Mouse (Mus musculus) ovary, postnatal 10 days (tissue): Measurements from ENCODE around the gene Gnao1.

Experiments used
- DNase-seq: peaks from one replicate; pipeline ENCODE4 v3.0.0; 2022; ENCODE audit warnings: low spot score

Gene Gnao1

DNA sequence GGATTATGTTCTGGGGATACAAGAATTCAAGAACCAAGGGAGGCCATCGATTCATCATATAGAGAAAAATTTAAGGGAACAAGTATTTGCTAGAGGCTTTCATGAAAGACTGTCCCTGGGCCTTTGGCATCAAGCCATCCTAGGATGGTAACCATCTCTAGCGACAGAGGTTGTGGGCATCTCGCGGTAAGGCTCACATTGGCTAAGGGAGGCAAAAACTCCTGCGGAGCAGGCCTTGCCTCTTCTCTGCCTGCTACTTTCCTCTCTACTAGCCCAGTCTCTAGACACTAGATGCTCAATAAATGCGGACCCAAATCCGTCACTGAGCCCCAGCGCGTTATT, at the start of gene Gnao1:
Gene Gnao1, plus strand, starts transcription at position 281 of the 342 bp plus-strand sequence.
- no peak for DNase-seq

DNA sequence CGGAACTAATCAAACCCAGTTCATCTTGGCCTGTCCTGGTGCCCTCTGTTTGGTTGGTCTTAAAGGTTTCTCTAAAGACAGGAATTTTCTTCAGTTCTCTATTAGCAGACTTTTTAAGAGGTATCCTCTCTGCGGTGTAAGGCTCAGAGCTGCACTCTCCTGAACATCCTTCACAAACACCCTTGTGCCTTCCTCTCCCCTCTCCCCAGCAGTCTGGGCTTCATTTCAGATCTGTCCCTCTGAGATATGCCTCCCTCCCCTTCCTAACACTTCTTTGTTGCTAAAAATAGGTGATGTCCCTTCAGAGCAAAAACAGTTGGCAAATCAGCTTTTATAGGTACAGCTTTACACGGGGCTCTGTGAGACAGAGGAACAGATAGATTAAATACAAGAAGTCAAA, 32.2 kb upstream of the Gnao1 start:
- DNase-seq = no peak

DNA sequence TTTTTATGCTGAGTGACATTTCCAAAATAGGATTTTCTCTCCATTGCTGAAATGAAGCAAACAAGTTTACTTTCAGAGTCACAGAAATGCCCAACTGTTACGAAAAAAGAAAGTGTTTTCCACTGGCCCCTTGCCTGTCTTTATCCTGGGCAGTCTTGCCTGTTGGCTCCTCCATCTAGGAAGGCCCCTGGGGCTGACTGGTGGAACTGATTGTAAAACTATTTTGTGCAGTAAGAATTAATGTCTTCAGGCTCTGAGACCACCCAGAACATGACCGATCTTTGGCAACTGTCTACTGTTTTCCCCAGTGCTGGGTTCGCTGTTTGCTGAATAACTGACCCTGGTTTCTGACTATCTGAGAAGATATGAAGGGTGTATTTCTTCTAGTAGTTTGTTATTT, 540 bp upstream of the Gnao1 start:
- DNase-seq = no peak

DNA sequence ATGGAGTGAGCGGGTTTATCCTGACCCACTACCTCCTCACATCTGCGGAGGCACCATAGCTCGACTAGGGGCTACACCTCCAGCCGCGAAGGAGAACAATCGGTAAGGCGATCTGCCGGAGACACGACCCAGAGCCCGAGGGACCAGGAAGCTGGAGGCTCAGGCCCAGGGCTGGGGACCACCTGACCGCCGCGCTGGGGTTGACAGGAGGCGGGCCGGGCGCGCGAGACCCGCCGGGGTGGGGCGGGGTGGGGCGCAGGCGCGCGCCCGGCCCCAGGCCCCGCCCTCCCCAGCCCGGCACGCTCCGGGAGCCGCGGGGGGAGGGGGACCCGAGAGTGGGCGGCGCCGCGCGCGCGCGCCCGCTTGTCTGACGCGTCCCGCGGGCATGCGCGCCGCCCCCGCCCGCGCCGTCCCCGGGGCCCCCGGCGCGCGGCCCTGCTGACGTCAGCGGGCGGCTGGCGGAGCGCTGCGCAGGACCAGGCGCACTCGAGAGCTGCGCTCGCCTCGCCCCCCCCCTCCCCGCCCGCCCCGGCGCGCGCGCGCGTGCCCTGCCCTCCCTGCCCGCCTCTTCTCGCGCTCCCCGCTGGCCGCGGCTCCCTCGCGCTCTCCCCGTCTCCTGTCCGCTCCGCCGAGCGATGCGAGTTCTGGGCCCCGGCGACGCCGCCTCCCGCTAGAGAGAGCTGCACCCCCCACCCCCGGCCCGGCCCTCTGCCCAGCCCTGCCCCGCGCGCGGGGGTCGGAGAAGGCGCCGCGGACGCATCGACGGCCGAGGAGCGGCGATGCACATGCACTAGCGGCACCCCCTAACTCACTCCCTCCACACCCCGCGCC, 477 bp downstream of the Gnao1 start:
- DNase-seq = peak; percentile 38

DNA sequence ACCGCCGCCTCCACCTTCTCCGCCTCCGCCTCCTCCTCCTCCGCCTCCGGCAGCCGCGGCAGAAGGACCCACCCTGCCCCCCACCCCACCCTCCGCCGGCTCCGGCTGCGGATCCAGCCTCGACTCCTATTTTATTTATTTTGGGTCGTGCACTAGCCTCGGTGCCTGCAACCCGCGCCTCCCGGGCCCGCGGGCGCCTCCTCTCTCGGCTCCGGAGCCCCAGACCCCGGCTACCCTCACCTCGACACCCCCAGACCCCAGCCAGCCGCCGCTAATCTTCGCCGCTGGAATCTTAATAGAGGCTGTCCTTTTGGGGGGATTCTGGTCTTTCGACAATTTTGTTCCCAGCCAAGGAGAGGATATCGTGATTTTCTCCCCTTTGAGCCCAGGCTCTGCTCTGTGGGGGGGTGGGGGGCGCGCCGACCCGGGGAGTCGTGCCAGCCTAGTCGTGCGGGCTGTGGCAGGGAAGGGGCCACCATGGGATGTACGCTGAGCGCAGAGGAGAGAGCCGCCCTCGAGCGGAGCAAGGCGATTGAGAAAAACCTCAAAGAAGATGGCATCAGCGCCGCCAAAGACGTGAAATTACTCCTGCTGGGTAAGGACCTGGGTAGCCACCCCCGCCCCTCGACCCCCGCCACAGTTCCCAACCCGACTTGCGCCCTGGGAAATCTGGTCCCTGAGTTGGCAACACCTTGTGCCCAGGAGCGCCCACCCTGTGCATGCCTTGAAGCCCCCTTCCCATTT, 1.3 kb downstream of the Gnao1 start:
- DNase-seq = no peak

DNA sequence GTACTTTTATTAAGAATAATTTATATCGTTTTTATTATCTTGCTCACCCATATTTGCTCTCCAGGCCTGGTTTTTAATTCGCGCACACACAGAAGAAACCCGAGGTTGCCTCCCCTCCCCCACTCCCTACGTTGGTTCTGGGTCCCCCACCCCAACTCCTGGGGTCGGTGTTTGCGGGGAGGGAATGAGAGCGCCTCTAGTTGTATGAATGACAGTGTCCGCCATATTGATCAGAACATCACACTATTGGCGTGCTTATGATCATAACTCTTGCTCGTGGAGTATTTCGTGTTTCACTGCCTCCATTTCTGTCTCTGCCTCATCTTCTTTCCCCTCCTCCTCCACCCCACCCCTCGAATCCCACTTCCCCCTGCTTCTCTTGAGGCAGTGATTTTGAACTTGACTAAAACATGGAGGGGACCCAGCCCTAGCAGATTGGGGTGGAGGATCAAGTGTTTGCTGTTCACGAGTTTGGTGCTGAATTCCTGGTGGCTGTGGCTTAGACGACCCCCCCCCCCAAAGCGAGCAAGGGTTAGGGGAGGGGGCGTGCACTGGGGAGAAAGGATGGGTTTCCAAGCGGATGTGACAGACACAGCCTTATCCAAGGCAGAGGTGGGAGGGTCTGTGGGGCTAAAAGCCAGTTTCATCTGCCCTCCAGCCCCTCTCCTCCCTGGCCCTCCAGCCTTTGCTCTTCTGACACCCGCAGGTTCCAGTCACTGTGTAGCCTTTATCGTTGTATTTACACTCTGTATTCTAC, 2.1 kb downstream of the Gnao1 start:
- DNase-seq = no peak

DNA sequence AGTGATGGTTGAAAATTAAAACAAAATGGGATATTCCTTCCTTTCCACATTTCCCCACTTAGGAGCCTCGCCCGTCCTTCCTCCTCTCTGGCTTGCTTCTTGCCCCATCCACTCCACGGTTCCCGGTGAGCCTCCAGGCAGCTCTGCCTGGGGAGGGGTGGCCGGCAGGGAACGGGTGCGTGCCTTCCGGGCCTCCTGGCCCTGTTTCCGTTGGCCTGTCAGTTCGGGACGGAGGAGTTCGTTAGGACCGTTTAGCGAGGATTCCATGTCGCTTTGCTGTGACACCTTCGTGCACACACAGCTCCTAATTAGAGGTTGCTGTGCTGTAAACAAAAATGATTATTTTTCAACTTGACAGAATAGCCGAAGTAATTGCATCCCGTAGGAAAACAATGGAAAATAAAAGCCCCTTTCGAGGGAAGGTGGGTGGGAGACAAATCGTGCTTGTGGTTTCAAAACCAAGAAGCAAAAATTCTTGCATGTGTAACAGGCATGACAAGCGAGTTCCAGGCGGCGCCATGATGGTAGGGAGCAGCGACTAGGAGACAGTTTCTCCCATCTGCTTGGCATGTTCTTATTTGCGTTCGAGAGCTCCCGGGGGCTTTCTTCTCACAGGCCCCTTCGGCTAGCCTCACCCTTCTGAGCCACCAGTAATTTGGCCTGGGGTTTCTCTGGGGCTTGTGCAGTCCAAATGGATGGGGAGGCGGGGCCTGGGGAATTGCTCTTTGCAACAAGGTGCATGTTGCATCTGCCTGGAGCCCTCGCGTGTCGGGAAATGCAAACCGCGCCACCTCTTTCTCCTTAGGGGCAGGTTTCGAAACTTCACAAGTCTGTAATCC, 3.0 kb downstream of the Gnao1 start:
- no peak for DNase-seq

DNA sequence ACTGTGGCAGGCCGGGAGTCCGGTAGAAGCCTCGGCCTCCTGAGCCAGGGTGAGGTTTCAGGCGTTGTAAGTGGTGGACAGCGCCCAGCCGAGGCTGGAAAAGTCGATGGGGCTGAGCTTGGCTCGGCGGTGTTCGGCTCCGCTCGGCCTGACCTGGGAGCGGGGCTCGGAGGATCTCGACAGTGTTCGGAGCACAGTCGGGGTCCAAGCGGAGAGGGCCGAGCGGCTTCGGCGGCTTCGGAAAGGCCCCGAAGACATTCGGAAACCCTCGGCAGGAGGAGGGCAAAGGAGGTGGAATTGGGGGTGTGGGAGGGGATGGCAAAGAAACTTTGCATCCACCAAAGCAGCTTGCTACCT, 3.6 kb downstream of the Gnao1 start:
- peak; percentile 92 for DNase-seq

DNA sequence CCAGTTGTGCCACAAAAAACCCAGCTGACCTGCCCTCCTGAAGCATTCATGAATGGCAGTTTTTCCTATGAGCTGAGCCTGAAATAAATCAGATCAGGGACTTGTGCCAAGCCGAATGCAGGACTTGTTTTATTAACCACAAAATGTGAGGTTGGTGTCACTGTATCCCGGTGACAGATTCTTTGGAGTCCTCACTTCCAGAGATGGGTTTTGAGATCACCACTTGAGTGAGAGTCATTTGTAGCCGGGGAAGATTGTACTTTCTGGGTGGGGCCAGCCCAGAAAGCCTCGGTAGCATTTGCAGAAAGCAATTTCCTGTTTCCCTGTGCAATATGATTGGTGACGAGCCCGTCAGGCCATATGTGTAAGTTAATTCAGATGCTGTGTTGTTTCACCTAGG, 4.5 kb downstream of the Gnao1 start:
- no peak for DNase-seq

DNA sequence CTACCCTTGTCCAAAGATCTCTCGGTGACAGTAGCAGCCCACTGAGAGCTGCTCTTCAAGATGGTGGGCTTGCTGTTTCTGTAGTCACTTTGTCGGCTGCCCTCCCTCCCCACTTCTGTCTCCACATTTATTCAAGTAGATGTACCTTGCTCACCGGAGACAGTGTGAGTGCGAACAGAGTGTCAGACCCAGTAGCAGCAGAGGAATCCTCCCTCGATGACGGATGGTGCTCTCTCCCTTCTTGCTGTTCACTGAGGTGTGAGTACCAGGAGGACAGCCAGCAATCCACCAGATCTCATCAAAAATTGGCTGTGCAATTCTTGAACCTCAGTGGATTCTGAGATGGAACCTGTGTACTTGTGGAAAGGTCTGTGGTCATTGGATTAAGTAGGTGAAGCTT, 6.5 kb downstream of the Gnao1 start:
- no peak for DNase-seq

DNA sequence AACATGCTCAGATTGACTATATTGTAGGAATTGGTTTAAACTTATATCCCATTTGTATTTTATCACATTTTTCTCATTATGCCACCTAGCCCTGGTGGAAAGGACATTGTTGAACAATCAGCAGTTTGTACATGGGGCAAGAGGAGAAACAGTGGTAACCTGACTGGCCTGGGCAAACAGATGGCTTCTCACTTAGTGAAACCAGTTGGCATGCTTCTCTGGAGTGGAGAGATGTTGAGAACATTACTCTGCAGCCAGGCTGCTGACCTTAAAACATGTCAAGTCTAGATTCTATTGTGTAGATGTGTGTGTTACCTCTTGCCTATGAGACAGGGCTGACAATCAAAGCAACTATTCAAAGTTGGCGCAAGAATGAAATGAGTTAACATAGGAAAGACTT, 7.6 kb downstream of the Gnao1 start:
- no peak for DNase-seq

DNA sequence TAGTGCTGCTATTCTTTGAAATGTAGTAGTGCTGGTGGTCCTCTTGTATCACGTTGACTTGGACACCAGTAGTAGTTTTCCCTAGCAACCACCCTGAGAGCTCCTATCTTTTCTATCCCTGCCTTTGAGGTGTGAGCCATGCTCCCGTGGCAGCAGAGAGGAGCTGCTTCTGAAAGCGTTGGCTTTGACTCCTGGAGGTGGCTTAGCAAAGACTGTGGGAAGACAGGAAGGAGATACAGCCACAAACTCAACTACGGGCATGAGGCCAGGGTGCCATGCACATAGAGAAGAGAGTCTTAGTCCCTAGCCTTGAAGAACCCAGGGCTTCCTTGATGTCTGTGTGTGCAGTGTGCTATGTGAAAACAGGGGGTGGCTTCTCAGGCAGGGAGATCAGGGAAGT, 10.2 kb downstream of the Gnao1 start:
- DNase-seq = no peak

DNA sequence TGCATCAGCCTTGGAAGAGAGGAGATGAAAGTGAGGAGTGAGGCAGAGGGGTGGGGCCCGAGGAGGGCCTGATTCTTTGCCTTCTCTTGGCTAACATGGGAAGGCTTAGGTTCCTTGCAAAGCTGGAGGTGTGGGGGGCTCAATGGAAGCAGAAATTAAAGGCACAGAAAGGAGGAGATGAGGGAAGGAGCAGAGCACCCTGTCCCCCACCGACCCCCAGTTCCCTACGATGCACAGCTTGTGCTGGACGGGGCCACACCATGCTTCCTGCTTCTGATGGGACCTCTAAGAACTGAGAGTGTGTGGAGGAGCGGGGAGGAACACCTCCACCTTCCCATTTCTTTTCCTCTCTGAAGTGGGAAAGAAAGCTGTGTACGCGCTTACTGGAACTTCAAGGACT, 11.6 kb downstream of the Gnao1 start:
- DNase-seq = no peak

DNA sequence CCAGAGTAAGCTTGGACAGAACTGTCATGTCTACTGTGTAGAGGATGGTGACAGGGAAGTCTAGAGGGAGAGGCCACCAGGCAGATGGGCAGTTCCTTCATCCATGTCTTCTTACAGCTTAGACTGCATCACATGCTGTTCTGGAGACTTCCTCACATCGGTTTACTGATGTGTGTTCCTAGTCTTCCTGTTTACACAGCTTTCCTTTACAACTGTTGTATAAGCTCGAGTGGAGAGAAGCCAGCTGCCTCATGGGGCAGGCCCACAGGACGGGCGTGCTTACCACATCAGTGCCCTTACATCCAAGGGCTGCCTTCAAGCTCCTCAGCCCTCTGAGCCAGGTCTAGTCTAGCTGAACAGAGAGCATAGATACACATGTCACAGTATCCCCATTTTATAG, 15.6 kb downstream of the Gnao1 start:
- no peak for DNase-seq

DNA sequence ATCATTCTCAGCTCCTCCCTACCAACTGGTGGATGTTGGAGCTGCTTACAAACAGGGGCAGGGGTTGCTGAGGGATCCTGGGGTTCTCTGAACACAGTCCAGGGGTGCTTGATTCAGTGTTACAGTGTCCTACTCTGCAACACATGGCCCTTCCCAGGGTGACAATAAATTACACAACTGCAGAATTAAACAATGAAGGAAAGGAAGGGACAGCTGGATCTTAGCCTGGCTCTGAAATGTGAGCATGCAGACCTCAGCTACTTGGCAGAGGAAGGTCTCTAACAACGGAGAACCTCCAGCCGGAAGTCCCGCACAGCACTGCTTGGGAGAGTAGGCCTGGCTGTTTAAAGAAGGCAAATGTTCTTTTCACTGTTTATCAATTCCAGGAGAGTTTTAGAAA, 20.9 kb downstream of the Gnao1 start:
- DNase-seq = no peak

DNA sequence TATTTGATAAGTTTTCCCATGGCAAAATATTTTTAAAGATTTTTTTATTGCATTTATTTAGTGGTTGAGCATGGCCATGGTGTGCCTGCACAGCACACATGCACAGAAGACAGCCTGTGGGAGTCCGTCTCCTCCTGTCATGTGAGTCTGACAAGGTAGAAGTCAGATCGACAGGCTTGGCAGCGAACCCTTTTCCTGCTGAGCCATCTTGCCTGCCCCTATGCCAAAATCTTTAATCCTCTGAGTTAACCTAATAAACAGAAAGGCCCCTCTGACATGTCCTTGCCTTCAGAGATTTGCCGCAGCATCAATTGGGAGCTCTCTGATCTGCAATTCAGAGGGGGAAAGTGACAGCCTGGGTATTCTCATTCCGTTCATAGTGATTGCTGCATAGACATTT, 26.0 kb downstream of the Gnao1 start:
- DNase-seq = no peak

DNA sequence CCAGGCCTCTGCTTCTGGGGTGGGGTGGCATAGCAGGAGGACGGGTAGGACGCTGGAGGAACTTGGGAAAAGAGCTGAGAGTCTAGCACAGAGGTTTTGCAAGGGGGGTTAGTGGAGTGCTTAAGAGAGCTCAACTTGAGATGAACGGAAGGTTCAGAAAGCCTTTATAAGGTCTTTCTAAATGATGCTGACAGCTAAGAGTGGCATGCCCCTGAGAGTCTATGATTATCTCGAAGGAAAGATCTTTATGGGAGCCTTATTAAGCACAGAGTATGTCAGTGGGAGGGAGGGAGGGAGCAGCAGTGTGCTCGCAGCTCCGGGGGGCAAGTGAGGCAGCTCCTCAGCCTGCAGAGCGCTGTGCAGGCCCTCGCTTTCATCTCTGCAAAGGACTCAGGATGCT, 29.3 kb downstream of the Gnao1 start:
- no peak for DNase-seq

DNA sequence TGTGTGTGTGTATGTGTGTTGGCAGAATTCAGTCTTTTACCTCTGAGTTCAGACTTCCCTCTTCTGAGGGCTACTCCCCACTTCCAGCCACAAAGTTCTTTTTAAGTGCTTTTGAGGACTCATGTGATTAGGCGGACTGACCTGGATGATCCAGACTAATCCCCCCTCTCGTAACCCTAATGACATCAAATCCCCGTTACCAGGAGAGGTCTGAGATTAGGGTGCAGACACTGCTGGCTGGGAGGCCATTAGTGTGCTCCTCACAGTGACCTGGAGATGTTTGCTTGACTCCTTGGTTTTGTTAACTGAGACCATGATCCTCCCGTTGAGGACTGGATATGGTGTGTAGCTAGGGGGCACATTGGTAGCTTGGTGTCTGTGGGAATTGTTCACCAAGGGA, 30.7 kb downstream of the Gnao1 start:
- DNase-seq = no peak

DNA sequence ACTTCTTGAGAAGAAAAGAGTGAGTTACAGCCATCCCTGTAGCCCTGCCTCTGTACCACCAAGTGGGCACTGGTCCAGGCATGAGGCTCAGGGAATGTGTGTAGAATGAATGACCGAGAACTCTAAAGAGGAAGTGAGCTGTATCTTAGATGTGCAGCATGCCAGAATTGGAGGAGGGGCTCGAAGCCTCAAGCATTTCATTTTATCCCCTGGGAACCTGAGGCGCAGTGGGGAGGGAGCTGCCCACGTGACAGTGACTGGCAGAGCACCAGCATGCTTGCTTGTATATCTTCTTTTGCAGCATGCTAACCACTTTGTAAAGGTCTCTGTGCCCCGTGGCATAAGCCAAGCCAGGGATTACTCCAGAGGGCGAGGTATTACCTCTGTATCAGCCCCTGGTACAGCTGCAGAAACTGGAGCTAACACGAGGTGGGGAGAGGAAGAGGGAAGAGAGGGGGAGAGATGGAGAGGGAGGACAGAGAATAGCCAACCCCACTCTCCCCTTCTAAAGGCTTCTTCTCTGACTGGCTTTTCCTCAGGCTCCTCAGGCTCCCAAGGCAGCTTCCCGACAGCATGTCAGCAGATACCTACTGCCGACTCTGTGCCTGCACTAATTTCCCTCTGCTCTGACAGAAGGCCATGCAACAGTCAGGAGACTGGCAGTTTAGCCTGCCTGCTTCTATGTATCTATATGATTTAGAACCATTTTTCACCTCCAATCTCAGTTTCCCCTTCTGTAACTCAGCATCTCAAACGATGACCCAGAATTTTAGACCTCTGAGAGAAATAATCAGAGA, 31.4 kb downstream of the Gnao1 start:
- DNase-seq = no peak

DNA sequence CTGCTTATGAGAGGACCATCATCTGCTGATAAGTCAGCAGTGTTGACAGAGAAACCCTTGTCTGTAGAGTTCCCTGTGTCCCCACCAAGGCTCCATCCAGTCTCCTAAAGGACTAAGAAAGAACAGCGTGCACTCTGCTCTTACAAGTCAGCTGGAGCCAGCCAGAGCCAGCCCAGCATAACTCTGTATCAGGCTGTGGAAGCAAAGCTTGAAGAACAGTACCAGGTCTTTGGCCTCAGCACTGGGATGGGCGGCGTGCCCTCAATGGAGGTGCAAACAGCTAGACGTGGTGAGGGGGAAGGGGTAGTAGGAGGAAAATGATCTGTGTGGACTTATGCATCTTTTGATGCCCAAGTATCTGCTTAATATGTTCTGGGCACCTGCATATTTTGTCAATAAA, 32.8 kb downstream of the Gnao1 start:
- no peak for DNase-seq

DNA sequence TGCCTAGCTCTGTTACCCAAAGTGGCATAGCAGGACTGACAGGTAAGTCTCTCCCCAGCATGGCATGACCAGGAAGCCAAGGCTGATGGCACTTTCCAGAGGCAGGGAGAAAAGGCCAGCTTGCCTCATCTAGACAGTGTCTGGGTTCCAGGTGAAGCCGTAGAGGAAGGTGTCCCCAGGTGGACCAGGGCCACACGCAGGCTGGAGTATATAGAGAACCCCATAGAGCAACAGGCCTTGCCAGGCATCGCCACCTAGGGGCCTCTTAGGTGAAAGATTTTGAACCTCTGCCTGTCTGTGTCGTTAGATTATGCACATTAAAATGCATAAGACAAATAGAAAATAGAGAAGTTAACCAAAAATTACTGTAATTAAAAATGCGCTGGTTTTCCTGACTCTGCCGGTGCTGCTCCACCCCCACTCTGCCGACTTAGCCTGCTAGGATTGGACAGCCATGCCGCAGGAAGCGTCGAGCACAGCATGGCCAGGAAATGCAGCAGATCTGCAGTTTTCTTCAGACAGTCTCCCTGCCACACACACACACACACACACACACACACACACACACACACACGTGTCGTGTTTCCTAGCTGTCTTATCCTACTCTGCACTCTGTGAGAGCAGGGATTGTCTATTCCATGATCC, 34.2 kb downstream of the Gnao1 start:
- no peak for DNase-seq
